Mouse (Mus musculus) lung, postnatal 10 days (tissue): ENCODE data around the gene Cela3a.

ENCODE experiments used
- DNase-seq: peaks from one replicate; pipeline ENCODE4 v3.0.0; 2021

Gene Cela3a

GRCm38 (mm10) chr4:137369954-137370750 lies 39.4 kb downstream of the Cela3a start:
- DNase-seq: peak; percentile 81

GRCm38 (mm10) chr4:137368198-137368597 lies 41.4 kb downstream of the Cela3a start:
- DNase-seq: no peak

GRCm38 (mm10) chr4:137367275-137368088 lies 42.1 kb downstream of the Cela3a start:
- DNase-seq: peak; percentile 83

GRCm38 (mm10) chr4:137366097-137366496 lies 43.5 kb downstream of the Cela3a start:
- no peak for DNase-seq

- DNase-seq: no peak
Measured at GRCm38 (mm10) chr4:137365356-137366062, 44.1 kb downstream of the Cela3a start.

- no peak for DNase-seq
Measured at GRCm38 (mm10) chr4:137364826-137365225, 44.8 kb downstream of the Cela3a start.

GRCm38 (mm10) chr4:137360996-137361395 lies 48.6 kb downstream of the Cela3a start:
- no peak for DNase-seq

GRCm38 (mm10) chr4:137358291-137359002 lies 51.1 kb downstream of the Cela3a start:
- DNase-seq: no peak

- DNase-seq: peak; percentile 99
Measured at GRCm38 (mm10) chr4:137357517-137358254, 51.9 kb downstream of the Cela3a start, which contains the start of gene Cdc42. Gene Cdc42, minus strand, starts transcription at chr4:137357720.

GRCm38 (mm10) chr4:137356674-137357510 lies 52.7 kb downstream of the Cela3a start:
- DNase-seq: peak; percentile 81
